Mouse (Mus musculus): ENCODE data around the gene Esr2.

DNA sequence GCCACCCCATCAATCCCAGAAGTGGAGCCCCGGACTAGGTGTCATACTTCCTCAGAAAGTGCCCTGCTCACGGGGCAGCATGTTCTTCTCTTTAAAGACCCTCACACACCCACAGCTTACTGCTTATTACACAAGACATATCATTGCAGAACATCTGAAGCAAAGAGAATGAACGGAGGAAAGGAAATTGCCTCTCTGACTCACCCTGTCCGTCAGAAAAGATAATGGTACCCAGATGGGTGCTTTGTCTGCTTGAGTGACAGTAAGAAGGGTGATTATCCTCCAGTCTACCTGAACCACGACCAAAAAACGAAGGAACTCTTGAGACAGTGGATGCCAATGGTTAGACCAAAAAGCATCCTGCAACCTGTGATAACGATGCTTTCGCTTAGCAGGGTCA is 4.4 kb upstream of the Esr2 start:
- TF ChIP-seq POLR2A (IDR thresholded peaks at IDR 0.05; ENCODE audit: borderline replicate concordance, extremely low read depth, low read depth, low read length) (no peak), CTCF (IDR thresholded peaks at IDR 0.05; ENCODE audit: insufficient read depth, low read length) (no peak)

Measured in lung, adult 2 months (tissue).